Mouse (Mus musculus) ES-E14 (cell line): Measurements from ENCODE around the gene Coasy.

ENCODE experiments used
- CHD2 ChIP-seq: IDR thresholded peaks from 2 replicates; pipeline ENCODE4 v1.6.1; 2014; ENCODE audit warnings: mild to moderate bottlenecking, low read depth, low read length, inconsistent platforms
- HCFC1 ChIP-seq: IDR thresholded peaks from 2 replicates; pipeline ENCODE4 v1.6.1; 2012; ENCODE audit warnings: low read length, inconsistent platforms, borderline replicate concordance; ENCODE audit not compliant: insufficient read depth
- MAFK ChIP-seq: IDR thresholded peaks from 2 replicates; pipeline ENCODE4 v1.6.1; 2014; ENCODE audit warnings: mild to moderate bottlenecking, low read depth, low read length, inconsistent platforms; ENCODE audit not compliant: insufficient read depth
- ZC3H11A ChIP-seq: IDR thresholded peaks from 2 replicates; pipeline ENCODE4 v1.6.1; 2012; ENCODE audit warnings: low read depth, mild to moderate bottlenecking, inconsistent platforms, low read length, borderline replicate concordance
- ZNF384 ChIP-seq: IDR thresholded peaks from 2 replicates; pipeline ENCODE4 v1.6.1; 2012; ENCODE audit warnings: low read depth, low read length, inconsistent platforms

DNA sequence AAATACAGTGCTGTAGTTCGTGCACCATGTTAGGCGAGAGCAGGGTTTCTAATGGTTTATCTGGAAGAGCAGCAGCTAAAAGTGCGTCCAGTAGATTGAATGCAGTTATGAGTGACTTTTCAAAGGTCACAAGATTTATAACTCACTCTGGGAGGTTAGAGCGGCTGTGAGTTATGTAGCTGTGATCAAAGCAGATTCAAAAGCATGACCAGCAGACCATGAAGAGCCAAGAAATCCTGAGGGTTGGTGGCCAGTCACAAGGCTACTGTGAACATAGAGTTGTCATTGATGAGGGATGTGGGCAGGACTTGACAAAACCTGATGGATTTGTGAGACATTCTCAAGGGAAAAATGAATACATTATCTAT, 47.1 kb upstream of the Coasy start:
- no peak for TF ChIP-seq ZNF384
- TF ChIP-seq MAFK = no peak
- TF ChIP-seq HCFC1 = no peak
- TF ChIP-seq ZC3H11A = no peak
- no peak for TF ChIP-seq CHD2
